Mouse (Mus musculus): ENCODE data around the gene Ralgps1.

- TF ChIP-seq CTCF (IDR thresholded peaks at IDR 0.05), result no peak
- no peak for TF ChIP-seq EP300 (IDR thresholded peaks at IDR 0.05)
These were observed 67.8 kb downstream of the Ralgps1 start for GRCm38 (mm10) chr2:33303416-33303947.
